Mouse (Mus musculus) E14TG2a.4 (cell line): ENCODE results near the gene Rpl26.

ENCODE experiments used
- CTCF ChIP-seq: conservative IDR thresholded peaks from 2 replicates; pipeline ENCODE4 v1.5.1; 2014; ENCODE audit warnings: low read length
- NANOG ChIP-seq: IDR thresholded peaks from 2 replicates; pipeline ENCODE4 v1.6.1; 2014; ENCODE audit warnings: borderline replicate concordance, low read length, mixed read lengths

GRCm38 (mm10) chr11:68896247-68896646, 5.1 kb upstream of the Rpl26 start:
- TF ChIP-seq CTCF (no peak), NANOG (no peak)
